Mouse (Mus musculus): Measurements from ENCODE around the gene Cacnb2.

Gene Cacnb2

DNA sequence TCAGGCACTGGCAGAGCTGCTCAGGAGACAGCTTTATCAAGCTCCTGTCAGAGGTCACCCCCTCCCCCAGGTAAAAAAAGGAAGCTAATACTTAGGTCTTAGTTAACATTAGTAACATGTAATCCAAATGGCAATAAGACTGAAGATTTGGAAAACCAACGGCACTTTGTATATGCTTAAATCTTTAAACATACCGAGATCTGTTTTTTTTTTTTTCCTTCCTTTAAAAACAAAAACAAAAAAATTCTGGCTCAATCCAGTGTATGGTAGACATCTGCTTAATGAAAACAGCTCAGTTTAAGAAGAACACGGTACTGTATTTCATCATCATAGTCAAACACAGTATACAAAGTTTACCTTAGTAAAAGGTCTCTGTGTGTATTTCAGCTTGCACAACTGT lies at the start of gene Cacnb2:
Gene Cacnb2, plus strand, starts transcription at position 301 of the 400 bp plus-strand sequence.
- no peak for DNase-seq (ENCODE audit: low spot score in 2 of 2)

DNA sequence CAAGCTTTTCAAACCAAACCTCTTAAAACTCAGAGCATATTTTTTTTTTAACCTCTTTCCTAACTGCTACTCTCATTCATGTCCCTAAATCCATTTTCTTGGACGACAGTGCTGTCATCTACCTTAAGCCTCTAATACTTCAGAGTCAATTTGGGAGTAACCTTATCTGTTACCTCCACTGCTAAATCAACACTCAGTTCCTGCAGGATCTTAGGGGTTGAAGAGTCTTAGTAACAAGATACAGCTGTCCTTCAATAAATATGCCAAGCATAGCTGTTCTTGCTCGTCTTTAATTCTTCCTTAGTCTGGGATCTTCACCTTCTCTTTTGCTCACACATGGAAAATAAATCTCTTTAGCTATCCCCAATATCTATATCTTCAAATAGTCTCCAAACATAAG lies 34.9 kb upstream of the Cacnb2 start:
- no peak for DNase-seq (ENCODE audit: low spot score in 2 of 2)

DNA sequence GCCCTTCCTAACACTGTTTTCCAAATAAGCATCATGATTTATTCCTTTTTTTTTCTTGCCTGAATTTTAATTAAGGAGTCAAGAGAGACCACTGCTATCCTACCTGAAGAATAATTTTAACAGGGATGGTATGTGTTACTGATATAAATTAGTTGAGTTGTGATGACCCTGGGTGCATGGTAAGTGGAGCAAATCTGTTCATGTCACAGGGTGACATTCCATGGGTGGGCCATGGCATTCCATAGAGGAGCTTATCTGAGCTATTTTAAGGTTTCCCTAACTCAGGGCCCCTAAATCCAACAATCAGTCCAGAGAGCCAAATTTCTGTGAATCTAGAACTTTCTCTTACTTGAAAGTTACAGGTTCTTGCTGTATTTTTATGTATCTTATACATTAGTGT lies 31.6 kb upstream of the Cacnb2 start:
- no peak for DNase-seq (ENCODE audit: low spot score in 2 of 2)

DNA sequence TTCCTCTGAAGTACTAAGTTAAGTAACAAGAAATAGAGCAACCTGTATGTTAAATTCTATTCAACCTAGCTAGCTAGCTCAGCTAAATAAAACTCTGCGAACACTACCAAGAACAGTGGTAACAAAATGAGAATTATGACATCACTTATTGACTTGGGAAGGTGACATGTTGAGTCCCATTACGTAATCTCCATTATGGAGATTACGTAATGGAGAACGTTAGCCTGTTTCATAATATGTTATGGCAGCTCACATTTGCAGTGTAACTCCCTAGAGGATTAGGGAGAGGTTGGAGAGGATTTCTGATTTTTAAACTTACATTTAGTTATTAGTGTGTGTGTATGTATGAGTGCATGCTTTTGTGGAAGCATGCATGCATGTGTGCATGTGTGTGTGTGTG lies 13.3 kb upstream of the Cacnb2 start:
- no peak for DNase-seq (ENCODE audit: low spot score in 2 of 2)

DNA sequence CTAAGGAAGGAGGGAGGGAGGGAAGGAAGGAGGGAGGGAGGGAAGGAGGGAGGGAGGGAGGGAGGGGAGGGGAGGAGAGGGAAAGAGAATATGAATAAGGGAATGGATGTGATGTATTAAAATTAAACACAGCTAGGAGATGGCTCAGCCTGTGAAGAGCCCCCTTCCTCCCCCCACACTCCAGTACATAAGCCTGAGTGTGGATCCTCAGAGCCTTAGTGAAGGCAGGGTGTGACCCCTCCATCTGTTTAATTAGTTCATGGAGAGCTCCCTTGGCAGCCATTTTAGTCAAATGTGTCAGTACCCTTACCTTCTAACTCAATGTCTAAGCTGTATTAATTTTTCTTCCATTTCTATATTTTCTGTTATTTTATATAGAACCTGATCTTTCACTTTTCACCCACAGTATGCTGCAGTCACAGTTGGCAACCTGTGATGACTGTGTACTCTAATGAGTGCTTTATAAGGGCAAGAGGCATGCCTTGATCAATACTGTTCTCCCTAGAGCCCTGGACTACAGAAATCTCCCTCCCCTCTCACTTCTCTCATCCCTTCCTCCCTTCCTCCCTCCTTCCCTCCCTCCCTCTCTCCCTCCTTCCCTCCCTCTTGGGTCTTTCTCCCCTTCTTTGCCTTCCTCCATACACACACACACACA lies 4.9 kb upstream of the Cacnb2 start:
- no peak for DNase-seq (ENCODE audit: low spot score in 2 of 2)

DNA sequence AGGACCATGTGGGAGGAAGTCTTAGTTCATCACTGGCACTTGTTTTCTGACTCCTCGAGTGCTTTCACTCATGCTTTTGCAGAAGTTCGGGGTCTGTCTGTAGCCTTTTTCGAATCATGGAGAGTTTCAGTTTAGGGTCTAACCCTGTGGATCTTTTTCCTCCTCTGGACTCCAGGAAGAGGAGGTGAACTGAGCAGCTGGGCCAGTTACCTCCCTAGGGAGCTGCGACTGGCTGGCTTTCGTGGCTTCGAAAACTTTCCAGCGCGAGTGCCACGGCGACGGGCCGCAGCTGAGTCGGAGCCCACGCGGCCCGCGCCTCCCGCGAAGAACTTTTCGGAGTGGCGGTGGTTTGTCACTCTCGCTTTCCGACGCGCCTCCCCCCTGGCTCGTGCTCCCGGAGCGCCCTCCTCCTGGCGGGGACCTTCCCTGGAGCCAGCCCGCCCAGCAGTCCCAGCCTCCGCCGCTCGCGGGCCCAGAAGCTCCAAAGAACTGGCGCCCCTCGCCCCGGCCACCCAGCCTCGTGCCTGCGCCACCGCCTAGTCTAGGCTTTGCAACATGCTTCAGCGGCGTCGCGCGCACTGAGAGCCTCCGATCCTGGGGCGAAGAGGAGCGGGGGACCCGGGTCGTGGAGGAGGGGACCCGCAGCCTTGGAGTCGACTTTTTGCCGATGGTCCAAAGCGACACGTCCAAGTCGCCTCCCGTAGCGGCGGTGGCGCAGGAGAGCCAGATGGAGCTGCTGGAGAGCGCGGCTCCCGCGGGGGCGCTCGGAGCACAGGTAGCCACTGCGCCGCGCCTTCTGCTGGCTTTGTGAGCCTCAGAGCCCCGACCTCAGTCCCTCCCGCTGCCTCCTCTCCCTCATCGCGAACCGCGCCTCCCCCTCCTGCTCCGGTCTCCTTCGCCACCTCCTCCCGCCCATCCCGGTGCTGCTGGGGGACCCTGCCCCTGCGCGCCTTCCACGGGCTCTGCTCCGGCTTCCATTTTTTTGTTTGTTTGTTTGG lies 1.2 kb downstream of the Cacnb2 start:
- DNase-seq (ENCODE audit: low spot score in 2 of 2), result peak; percentile 68 to 69

DNA sequence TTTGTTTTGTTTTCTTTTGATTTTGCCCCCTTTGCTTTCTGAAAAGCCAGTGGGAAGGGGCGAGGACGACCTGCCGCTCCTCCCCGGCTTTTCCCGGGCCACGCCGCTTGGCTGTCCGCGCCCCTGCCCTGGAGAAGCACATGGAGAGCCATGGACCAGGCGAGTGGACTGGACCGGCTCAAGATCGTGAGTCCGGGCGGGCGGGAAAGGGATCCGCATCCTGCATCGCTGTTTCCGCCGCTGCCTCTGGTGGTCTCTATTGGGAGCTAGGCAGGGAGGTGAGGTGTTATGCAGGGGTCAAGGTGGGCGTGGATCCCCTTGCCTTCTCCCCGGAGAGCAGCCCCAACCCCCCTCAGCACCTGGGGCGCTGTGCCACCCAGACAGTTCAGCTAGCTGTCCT lies 1.9 kb downstream of the Cacnb2 start:
- peak; percentile 29 to 62 for DNase-seq (ENCODE audit: low spot score in 2 of 2)

DNA sequence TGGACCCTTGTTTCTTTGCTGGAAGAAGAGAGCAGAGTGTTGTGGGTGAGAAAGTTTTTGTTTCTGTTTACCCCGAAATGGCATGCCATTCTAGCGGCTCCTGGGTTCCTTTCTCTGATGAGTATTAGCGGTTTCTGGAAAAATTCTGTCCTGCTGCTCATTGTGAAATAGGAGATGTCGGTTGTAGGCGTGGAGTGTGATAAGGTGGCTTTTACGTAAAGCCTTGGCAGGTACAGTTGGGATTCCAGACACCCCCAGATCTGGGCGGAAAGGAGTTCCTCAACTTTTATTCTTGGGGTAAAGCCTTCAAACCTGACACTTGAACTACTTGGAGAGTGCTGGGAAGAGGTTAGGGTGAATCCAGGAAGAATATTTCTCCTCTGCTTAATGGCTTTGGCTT lies 2.3 kb downstream of the Cacnb2 start:
- DNase-seq (ENCODE audit: low spot score in 2 of 2), result no peak

DNA sequence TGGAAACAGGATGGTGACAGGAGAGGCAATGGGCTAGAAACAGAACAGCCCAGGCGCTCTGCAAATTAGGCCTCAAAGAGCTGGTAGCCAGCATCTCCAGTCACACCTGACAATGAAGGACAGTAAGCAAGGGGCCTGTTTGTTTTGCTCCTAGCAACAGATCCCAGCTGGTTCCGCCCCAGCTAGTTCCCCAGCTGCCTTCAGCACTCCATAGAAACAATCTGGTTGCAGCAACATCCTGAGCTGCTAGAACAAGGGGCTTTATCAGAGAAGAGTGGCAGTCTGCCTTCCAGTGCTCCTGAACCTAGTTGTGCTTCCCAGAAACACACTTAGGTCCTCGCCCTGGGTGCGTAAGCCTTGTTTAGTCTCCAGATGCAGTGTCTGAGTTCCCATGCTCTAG lies 5.7 kb downstream of the Cacnb2 start:
- DNase-seq (ENCODE audit: low spot score in 2 of 2), result no peak

DNA sequence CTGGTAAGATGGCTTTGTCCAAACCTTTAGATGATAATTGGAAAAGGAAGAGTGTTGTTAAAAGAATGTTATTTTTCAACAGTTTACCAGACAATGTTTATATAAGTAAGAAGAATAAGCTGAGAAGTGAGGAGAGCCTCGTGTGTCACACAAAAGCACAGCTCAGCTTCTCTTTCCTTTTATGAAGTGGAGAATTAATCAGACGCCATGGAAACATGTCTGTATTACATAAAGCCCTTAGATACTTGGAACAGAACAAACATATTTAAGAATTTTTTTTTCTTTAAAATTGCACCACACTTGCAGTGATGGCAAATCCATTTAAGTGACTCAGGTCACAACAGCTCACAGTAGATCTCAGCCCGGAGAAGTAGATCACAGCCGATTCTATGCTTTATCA lies 9.8 kb downstream of the Cacnb2 start:
- no peak for DNase-seq (ENCODE audit: low spot score in 2 of 2)

DNA sequence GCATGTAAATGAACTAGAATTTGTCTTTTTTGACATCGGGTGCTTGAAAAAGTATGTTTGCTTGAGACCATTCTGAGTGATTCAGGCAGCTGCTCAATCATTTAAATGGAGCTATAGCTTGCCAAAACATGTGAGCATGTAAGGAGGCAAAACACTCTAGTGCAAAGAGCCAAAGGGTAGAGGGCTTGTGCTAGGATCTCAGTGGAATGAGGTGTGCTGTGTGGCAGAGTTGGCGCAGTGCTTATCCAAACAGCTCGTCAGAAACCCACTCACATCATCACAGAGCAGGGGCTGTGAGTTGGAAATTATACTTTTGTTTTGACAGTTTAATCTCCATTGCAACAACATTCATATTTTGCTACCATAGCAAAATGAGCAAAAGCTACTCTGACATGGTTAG lies 13.5 kb downstream of the Cacnb2 start:
- no peak for DNase-seq (ENCODE audit: low spot score in 2 of 2)

DNA sequence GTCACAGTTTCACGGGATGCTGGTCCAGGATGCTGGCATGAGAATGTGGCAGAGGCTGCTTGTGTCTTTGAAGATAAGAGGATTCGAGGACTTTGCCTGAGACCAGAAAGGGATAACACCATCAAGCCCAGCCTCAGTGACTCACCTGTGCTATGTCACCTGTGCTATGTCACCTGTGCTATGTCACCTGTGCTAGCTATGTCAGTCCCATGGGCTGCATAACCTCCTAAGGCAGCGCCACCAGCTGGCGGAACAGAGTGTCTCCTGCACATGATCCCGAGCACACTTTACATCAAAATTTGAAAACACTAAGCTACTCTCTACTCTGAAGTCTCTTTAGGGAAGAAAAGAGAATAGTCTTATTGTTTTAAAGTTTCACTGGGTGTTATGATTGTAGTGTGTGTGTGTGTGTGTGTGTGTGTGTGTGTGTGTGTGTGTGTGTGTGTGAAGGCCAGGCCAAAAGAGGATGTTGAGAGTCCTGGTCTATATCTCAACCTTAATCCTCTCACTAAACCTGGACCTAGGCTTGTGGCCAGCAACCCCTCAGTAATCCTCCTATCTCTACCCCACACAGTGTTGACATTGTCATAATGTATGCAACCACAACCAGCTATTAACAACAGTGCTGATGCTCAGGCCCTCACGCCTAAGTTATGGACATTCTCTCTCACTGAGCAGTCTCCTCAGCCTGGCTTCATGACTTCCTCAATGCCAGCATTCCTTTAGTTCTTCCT lies 17.4 kb downstream of the Cacnb2 start:
- DNase-seq (ENCODE audit: low spot score in 2 of 2), result no peak

DNA sequence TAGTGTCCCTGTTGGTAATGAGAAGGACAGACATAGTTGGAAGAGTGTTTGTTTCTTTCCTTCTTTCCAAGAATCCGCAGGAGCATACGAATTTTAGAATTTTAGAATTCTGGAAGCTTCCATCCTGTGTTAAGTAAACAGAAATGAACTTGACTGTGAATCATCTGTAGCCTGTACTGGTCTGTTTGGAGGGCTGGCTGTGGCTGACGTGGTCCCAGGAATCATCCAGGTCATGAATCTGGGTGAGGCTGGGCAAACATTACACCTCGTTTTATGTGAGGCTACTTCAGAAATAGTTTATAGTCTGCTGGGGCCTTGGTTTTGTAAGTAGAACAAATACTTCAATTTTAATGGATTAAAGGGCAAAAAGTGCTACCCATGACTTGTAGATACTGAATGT lies 18.0 kb downstream of the Cacnb2 start:
- no peak for DNase-seq (ENCODE audit: low spot score in 2 of 2)

DNA sequence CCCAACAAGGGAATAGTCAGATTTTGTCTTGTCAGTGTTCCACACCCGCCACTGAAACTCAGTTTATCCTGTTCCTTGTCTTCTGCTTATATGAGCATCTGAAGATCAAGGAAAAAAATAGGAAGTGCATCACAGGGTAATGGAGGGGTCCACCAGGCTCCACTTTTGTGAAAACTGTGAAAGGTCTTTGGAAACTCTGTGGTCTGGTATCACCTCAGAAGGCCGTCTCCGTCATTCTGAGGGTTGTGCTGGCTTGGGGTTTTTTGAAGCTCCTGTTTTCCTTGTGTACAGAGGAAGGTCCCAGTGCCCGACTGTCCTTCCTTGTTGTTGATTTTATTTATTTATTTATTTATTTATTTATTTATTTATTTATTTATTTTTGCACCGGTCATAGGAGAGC lies 20.9 kb downstream of the Cacnb2 start:
- no peak for DNase-seq (ENCODE audit: low spot score in 2 of 2)

DNA sequence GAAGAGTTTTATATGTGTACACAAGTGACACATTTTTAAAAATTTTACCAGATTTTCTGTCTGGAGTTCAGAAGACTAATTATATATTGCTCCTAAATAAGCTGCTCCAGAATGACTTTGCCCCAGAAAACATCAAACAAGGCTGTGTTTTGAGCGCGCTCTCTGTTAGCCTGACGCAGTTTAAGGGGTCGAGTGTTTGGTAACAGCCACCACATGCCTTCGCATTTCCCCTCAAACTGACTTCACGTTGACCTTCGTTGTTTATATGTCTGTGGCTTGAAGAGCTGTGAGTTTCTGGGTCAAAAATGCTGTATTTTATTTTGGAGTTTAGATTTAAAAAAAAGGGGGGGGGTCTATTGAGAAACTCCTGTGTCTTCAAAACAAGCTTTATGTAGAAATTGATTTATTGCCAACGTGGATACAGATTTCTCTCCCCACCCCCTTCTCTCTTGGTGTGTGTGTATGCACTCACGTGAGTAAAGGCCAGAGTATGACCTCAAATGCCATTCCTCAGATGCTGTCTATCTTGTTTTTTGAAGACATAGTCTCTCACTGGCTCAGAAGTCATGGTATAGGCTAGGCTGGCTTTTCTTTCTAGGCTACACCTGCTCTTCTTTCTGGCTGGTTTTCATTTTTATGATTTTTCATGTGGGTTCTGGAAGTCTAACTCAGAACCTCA lies 27.1 kb downstream of the Cacnb2 start:
- DNase-seq (ENCODE audit: low spot score in 2 of 2), result no peak

DNA sequence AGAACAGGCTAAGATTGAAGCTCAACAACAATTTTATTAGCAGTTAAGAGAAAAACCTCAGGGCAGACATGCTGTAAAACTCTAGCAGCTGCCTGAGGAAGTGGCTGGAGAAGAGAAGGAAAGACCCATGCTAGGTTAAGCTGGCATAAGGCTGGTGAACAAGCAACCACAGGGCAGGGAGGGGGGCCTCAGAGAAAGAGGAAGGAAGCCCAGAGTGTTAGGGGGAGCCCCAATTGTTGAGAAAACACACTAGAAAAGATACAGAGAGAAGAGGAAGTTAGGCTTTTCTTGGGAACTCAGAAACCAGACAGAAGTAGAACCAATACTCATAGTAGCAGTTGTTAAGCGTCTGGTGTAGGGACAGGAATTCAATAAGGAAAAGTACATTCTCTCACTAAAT lies 28.7 kb downstream of the Cacnb2 start:
- no peak for DNase-seq (ENCODE audit: low spot score in 2 of 2)

DNA sequence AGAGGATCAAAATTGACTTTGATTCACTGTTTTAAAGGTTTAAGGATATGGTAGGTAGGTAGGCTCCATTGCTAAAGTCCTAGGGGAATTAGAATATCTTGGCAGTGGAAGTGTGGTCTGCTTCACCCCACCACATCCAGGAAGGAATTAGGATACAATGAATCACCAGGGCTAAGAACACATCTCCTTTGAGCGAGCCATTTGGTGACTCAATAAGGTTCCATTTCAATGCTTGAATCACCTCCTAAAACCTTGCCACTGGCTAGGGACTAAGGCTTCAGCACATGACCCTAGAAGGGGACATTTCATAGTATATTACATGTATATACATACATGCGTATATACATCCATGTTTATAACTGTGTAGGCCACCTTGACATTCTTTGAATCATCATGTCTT lies 30.3 kb downstream of the Cacnb2 start:
- no peak for DNase-seq (ENCODE audit: low spot score in 2 of 2)

DNA sequence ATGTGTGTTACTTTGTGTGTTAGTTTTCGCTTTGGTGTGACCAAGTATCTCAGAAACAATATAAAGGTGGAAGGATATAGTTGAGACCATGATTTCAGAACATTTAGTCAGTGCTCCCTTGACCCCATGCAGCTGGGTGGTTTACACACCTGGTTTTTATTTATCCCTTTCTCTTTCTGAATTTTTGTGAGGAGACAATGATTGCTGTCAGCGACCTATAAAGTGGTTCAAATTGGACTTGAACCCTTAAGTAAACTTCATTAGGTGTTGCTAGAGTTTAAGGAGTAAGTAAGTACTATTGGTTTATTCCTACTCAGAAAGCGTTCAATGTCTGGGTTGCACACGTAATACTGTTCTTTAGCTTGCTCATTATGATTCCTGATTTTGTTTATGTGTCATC lies 36.4 kb downstream of the Cacnb2 start:
- DNase-seq (ENCODE audit: low spot score in 2 of 2), result no peak

DNA sequence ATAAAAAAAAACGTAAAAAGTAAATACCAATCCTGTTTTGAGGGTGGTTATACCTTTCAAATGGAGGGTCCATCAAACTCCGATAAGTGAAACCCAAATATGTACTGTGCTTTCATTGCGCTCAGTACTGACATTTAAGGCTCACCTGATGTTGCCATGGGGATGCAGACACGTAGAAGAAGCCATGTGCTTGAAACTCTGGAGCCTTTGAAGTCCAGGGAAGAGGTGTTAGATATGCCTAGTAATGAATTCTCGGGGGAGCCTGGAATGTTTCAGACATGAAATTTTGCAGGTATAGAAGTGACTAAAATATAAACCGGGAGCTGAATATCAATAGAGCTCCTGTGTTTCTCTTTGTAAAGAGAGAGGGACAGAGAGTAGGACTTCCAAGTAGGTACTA lies 37.0 kb downstream of the Cacnb2 start:
- DNase-seq (ENCODE audit: low spot score in 2 of 2), result no peak

DNA sequence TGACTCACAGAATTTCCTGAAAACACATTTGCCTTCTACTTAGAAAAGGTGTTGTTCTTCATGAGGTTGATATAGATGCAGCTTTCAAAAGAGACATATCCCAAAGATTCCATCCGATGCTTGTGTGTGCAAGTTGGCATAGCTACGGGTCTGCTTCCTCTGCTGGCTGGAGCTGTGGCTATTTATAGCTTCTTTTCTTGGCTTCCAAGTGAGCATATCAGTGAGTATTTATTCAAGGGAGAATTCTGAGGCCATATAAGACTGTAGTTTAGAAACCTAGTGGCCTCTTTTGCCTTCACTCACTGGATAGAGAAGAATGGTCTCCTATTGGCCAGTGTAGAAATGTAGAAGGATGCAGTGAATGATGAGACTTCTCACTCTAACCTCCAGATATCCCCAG lies 38.2 kb downstream of the Cacnb2 start:
- no peak for DNase-seq (ENCODE audit: low spot score in 2 of 2)

DNA sequence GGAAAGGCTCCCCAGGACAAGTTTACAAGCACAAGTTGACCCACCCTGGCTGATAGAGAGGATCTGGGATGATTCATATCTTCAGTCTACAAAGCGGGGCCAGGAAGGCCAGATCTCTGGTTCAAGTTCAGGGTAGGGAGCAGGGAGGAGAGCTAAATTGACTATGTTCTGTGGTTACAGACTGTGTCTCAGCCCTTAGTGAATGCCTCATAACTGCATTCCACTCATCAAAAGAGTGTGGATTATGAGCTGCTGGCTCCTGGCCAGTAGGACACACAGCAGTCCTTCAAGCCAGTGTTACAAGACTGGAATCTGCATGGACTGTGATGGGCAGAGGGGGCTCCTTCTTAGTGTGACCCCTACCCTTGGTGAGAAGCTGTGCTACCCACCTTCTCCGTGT lies 48.4 kb downstream of the Cacnb2 start:
- peak in 1 of 2 experiments; percentile 23 for DNase-seq (ENCODE audit: low spot score in 2 of 2)

DNA sequence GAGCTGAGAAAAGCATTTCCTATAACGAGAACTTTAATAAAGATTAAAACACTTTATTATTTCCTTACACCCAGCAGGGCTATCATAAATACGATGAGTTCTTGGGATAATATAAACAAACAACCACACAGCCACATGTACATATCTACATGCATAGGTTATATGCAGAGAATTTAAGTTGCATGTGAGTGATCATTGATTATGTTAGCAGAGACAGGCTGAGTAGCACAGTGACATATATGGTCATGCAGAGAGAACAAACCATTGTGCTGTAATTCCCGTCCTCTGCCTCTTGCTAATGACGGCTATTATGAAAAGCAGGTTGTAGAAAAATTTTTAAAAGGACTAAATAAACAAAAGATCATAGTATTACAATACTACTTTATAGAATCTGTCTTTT lies 53.8 kb downstream of the Cacnb2 start:
- DNase-seq (ENCODE audit: low spot score in 2 of 2), result no peak
